Mouse (Mus musculus) megakaryocyte, adult 5-6 weeks (primary cell): ENCODE results near the gene Rit1. TPM values are rescaled to one million over a fixed set of nuclear protein-coding genes. Genes with fewer than 3 reads are reported as not detected.

ENCODE experiments used
- total RNA-seq, 2 experiments: library from RNA; stranded (forward) in 1 of 2; stranded (reverse) in 1 of 2; fragments of 153-499, 151-499 nt in 1 of 2; fragments of 221-1000, 200-1000 nt in 1 of 2; gene quantifications; 2 replicates each; pipeline versions ENCODE4 v1.2.3 to v1.2.4; 2015 to 2017

The Rit1 gene
- total RNA-seq, 2 experiments from 2014 or later, result 68.1 to 68.6 TPM

Other genes starting within 250 kb of the Rit1 start
- 1.5 and 1.9 TPM in 2 replicates for gene Lmna, start 206.9 kb upstream of the Rit1 start, total RNA-seq (2015)
- 2.5 and 4.5 TPM in 2 replicates for gene Lmna, start 206.9 kb upstream of the Rit1 start, total RNA-seq (2017)
- 0.04 and 0.05 TPM in 2 replicates for gene Mex3a, start 184.4 kb upstream of the Rit1 start, total RNA-seq (2015)
- 0.04 and 0.18 TPM in 2 replicates for gene Mex3a, start 184.4 kb upstream of the Rit1 start, total RNA-seq (2017)
- gene Rab25, start 168.5 kb upstream of the Rit1 start, total RNA-seq (2015), result not detected in 2 replicates
- gene Rab25, start 168.5 kb upstream of the Rit1 start, total RNA-seq (2017), result not detected in 2 replicates
- gene Lamtor2, start 163.8 kb upstream of the Rit1 start, total RNA-seq (2015), result 31.3 TPM in 2 replicates
- gene Lamtor2, start 163.8 kb upstream of the Rit1 start, total RNA-seq (2017), result 57.8 and 73.4 TPM in 2 replicates
- gene Ubqln4, start 163.1 kb upstream of the Rit1 start, total RNA-seq (2015), result 10.5 and 14.5 TPM in 2 replicates
- gene Ubqln4, start 163.1 kb upstream of the Rit1 start, total RNA-seq (2017), result 15.9 and 16.4 TPM in 2 replicates
- 207 and 216 TPM in 2 replicates for gene Ssr2, start 141.0 kb upstream of the Rit1 start, total RNA-seq (2015)
- gene Ssr2, start 141.0 kb upstream of the Rit1 start, total RNA-seq (2017), result 93.2 and 107 TPM in 2 replicates
- 71.1 and 85.9 TPM in 2 replicates for gene Arhgef2, start 110.9 kb upstream of the Rit1 start, total RNA-seq (2015)
- gene Arhgef2, start 110.9 kb upstream of the Rit1 start, total RNA-seq (2017), result 49.6 and 73.1 TPM in 2 replicates
- not detected in 2 replicates for gene Rxfp4, start 63.7 kb upstream of the Rit1 start, total RNA-seq (2015)
- not detected in 2 replicates for gene Rxfp4, start 63.7 kb upstream of the Rit1 start, total RNA-seq (2017)
- 50.6 and 52.1 TPM in 2 replicates for gene Khdc4, start 31.0 kb upstream of the Rit1 start, total RNA-seq (2015)
- 53.4 and 56.1 TPM in 2 replicates for gene Khdc4, start 31.0 kb upstream of the Rit1 start, total RNA-seq (2017)
- 0.73 and 2.0 TPM in 2 replicates for gene Syt11, start 58.3 kb downstream of the Rit1 start, total RNA-seq (2015)
- 0.65 and 2.1 TPM in 2 replicates for gene Syt11, start 58.3 kb downstream of the Rit1 start, total RNA-seq (2017)
- 11.9 and 13.8 TPM in 2 replicates for gene Gon4l, start 118.4 kb downstream of the Rit1 start, total RNA-seq (2015)
- gene Gon4l, start 118.4 kb downstream of the Rit1 start, total RNA-seq (2017), result 25.4 and 26.1 TPM in 2 replicates
- 4.8 and 7.5 TPM in 2 replicates for gene Msto1, start 197.2 kb downstream of the Rit1 start, total RNA-seq (2015)
- 9.9 and 16.2 TPM in 2 replicates for gene Msto1, start 197.2 kb downstream of the Rit1 start, total RNA-seq (2017)
- gene Ash1l, start 233.8 kb downstream of the Rit1 start, total RNA-seq (2015), result 29.0 and 32.4 TPM in 2 replicates
- 18.4 and 28.1 TPM in 2 replicates for gene Ash1l, start 233.8 kb downstream of the Rit1 start, total RNA-seq (2017)
- gene Dap3, start 234.3 kb downstream of the Rit1 start, total RNA-seq (2015), result 70.6 and 75.4 TPM in 2 replicates
- 45.6 and 51.5 TPM in 2 replicates for gene Dap3, start 234.3 kb downstream of the Rit1 start, total RNA-seq (2017)